Mouse (Mus musculus) neutrophil, adult 5-6 weeks (primary cell): ENCODE data around the gene Tent4b. TPM values are rescaled to one million over a fixed set of nuclear protein-coding genes. Genes with fewer than 3 reads are reported as not detected.

Experiments
- ATAC-seq: fragments of 151-379, 151-347 bp; 2 replicates; pipeline ENCODE4 v1.8.0; 2017; ENCODE audit warnings: mild to moderate bottlenecking, moderate TSS enrichment; ENCODE audit not compliant: insufficient number of reproducible peaks, poor library complexity, low FRiP score, severe bottlenecking; ENCODE audit errors: extremely low read depth
- total RNA-seq: library from RNA; stranded (forward); fragments of 200-1000 nt; gene quantifications from 2 replicates; pipeline ENCODE4 v1.2.3, GENCODE M21; 2017

The Tent4b gene
- total RNA-seq, 1 experiment from 2014 or later = 61.9 TPM

DNA sequence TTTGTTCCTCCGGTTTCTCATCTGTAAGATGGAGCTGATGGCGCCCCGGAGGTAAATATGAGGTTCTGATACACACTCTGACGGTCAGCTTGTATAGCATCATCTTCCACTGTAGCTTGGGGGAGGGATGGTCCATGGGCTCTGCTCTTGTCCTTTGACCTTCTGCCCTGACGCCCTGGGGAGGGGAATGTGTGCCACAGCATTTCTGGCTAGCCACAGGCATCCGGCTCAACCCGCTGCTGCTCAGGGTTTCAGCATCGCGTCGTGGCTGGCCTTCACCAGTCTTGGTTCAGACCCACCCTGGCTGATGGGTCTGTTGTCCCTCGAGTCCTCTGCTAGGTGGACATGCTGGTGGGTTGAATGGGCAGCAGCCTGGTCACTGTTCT, 92.3 kb downstream of the Tent4b start:
- ATAC-seq = no peak

DNA sequence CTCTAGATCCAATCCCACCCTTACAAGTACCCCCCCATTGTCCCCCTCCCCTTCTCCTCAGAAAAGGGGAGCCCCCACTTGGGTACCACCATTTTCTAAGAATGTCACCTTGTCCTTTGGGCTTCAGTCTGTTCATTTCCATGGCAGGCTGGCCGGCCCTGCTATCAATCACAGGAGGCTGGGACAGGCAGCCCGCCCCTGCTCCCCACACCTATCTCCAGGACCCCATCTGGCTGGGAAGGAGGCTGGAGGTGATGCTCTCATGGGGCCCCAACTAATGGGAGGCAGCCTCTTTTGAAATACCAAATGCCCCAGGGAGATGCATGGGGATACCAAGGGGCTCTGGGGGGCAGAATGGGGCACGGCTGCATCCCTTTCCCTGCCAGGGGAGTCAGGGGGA, 93.9 kb downstream of the Tent4b start:
- no peak for ATAC-seq

- peak; percentile 64 for ATAC-seq
Measured at GRCm38 (mm10) chr8:88293590-88294356, 94.8 kb downstream of the Tent4b start.

DNA sequence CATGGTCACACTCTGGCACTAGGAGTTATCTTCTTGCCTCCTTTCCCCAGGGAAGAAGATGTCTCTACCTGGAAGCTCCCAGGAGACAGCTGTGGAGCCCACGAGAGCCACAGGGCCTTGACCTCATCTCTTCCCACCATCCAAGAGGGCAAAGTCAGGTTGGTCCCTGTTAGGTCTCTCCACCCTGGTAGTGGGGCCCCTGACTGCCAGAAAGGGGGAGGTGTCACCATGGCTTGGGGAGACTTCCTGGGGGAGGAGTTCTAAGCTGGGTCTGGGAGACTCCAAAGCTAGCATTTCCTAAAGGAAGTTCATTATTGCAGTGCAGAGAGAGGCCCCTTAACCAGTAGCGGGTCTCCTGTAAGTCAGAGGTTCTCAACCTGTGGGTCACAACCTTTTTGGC, 96.0 kb downstream of the Tent4b start:
- ATAC-seq = no peak

DNA sequence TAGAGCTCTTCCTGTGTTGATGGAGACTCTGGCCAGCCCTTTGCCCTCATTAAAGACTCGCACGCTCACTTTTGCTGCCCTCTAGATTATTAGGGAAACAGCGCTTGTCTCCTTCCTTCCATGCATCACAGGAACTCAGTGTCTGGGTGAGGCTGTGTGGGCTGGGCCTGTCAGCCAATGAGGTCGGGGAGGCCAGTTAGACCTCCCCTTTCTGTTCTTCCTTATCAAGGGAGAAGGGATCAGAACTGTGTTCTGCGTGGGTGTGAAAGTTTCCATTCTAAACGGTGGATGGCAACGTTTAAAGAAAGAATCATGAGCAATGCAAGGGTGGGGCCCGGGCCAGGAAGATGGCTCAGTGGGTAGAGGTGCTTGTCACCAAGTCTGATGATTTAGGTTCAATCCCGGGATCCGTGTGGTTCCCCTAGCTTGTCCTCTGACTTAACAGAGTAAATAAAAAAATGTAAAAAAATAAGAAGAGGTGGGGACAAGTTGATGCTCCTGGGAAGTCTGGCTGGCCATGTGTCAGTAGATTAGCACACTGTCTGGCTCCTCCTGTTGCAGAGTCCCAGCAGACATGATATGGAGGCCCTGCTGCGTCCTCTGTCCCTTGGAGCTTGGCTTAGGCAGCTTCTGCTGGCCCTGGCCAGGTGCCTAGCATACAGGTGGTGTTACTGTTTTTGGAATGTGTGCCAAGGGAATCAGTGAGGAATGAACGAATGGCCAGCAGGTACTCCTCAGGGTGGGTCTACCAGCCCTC, 99.1 kb downstream of the Tent4b start:
- ATAC-seq = no peak

DNA sequence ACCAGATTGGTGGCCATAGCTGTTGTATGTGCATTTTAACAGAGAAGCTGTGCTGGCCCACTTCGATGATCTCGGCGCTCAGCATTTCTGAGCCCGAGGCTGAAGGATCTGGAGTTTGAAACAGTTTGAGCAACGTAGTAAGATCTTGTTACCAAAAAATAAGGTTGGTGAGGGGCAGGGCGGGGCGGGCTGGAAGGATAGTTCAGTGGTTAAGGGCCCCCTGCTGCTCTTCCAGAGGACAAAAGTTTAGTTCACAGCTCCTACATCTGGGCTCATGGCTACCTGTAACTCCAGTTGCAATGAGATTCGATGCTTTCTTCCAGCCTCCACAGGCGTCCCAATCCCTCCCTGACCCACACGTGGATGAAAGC, 99.7 kb downstream of the Tent4b start:
- no peak for ATAC-seq

GRCm38 (mm10) chr8:88299907-88300603, 101.0 kb downstream of the Tent4b start:
- peak; percentile 70 for ATAC-seq

DNA sequence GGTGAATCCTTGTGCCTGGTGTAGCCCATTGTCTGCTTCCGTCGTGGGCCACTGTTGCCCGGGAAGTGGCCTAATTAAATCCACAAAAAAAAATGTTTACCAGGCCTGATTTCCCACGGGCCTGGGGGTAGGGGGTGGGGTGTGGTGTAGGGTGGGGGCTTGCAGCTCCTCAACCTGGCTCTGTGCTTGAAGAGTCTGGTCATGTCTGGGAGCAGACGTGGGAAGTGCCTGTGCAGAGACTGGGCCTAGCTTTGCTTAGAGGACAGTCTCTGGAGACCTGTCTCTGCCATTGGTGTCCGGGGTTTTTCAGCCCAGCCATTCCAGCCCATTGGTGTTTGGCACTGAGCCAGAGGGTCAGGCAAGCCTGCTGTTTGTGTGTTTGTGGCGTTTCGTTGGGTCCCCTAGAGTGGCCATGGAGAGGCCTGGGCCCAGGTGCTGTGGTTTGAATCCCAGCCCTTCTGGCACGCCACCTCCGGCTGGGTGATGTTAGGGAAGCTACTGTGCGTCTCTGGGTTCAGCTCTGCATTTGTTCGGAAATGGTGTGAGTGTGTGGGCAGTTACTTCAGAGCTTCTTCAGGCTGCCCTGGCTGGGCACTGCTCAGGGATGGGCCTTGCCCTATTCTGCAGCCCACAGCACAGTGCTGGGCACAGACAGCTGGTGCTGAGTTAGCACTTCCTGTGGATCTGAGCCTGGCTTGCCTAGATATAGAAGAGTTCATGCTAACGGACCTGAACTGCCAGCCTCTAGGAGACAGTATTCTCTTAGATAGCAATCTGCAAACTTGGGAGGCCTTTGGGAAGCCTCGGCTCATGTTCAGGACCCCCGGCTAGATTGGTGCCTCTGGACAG, 102.8 kb downstream of the Tent4b start:
- ATAC-seq = no peak

DNA sequence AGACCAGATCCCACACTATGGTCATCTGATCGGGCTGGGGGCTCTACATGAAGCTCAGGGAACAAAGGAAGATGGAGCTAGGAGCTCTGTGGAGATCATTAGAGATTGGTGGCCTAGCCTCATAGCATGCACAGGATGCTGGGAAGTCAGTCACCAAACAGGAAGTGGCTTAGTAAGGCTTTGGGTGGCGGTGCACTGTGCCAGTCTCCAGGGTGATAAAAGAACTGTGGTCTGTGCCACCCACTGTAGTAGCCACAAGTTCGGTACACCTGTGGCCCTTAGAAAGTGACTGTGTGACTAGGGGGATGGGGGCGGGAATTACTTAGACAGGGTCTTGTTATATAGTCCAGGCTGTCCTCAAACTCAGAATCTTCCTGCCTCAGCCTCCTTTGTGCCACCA, 106.8 kb downstream of the Tent4b start:
- peak; percentile 31; the same call in 1 of the 2 replicates for ATAC-seq

GRCm38 (mm10) chr8:88306511-88306910, 107.5 kb downstream of the Tent4b start:
- ATAC-seq = no peak

GRCm38 (mm10) chr8:88307736-88308135, 108.7 kb downstream of the Tent4b start:
- ATAC-seq = no peak

Other genes with a start within 250 kb of the Tent4b start
- not detected in 2 replicates for gene Zfp423, start 239.6 kb upstream of the Tent4b start, total RNA-seq
- 13.3 and 15.7 TPM in 2 replicates for gene Cnep1r1, start 80.4 kb upstream of the Tent4b start, total RNA-seq
- 11.8 and 15.1 TPM in 2 replicates for gene Heatr3, start 61.4 kb upstream of the Tent4b start, total RNA-seq
- 106 and 107 TPM in 2 replicates for gene Adcy7, start 73.2 kb downstream of the Tent4b start, total RNA-seq
- gene Brd7, start 163.0 kb downstream of the Tent4b start, total RNA-seq = 52.3 and 68.8 TPM in 2 replicates